Mouse (Mus musculus): Measurements from ENCODE around the gene Ggcx. TPM values are rescaled to one million over a fixed set of nuclear protein-coding genes. Genes with fewer than 3 reads are reported as not detected.

Gene Ggcx
- 1 to 10 TPM; 5.6 to 6.5 (median 5.9) TPM for polyA plus RNA-seq (2017; shearing (Covaris generic))

- peak; percentile 98 for ATAC-seq
These were observed at the start of gene Ggcx for GRCm38 (mm10) chr6:72414076-72414756. Gene Ggcx (plus strand): TSS chr6:72414308.

- ATAC-seq: no peak
These were observed 49.1 kb upstream of the Ggcx start for GRCm38 (mm10) chr6:72364985-72365384.

- ATAC-seq: no peak
These were observed 47.8 kb upstream of the Ggcx start for GRCm38 (mm10) chr6:72366304-72366703.

GRCm38 (mm10) chr6:72366844-72367443 lies 47.2 kb upstream of the Ggcx start, which contains the start of gene Rnf181:
Gene Rnf181 (minus strand): TSS chr6:72366956.
- ATAC-seq: no peak

GRCm38 (mm10) chr6:72367460-72367974 lies 46.6 kb upstream of the Ggcx start:
- no peak for ATAC-seq

- ATAC-seq: peak; percentile 57
These were observed 44.6 kb upstream of the Ggcx start for GRCm38 (mm10) chr6:72369557-72369956.

- no peak for ATAC-seq
These were observed 44.0 kb upstream of the Ggcx start for GRCm38 (mm10) chr6:72370091-72370490.

- ATAC-seq: no peak
These were observed 43.0 kb upstream of the Ggcx start for GRCm38 (mm10) chr6:72371147-72371546.

- no peak for ATAC-seq
These were observed 42.5 kb upstream of the Ggcx start for GRCm38 (mm10) chr6:72371571-72371970.

GRCm38 (mm10) chr6:72373184-72373583 lies 40.9 kb upstream of the Ggcx start:
- ATAC-seq: no peak

GRCm38 (mm10) chr6:72374206-72374605 lies 39.9 kb upstream of the Ggcx start:
- ATAC-seq: no peak

- peak; percentile 47 for ATAC-seq
These were observed 39.1 kb upstream of the Ggcx start for GRCm38 (mm10) chr6:72374820-72375563.

GRCm38 (mm10) chr6:72378510-72379234 lies 35.4 kb upstream of the Ggcx start:
- ATAC-seq: no peak

- no peak for ATAC-seq
These were observed 34.6 kb upstream of the Ggcx start for GRCm38 (mm10) chr6:72379377-72380130.

GRCm38 (mm10) chr6:72380131-72380770 lies 33.9 kb upstream of the Ggcx start, which contains the start of gene Vamp5:
Gene Vamp5 (minus strand): TSS chr6:72380468.
- ATAC-seq: peak; percentile 84

- peak; percentile 52 for ATAC-seq
These were observed 31.6 kb upstream of the Ggcx start for GRCm38 (mm10) chr6:72382494-72382893.

GRCm38 (mm10) chr6:72383142-72383820 lies 30.8 kb upstream of the Ggcx start:
- ATAC-seq: no peak

GRCm38 (mm10) chr6:72383952-72384351 lies 30.2 kb upstream of the Ggcx start:
- ATAC-seq: no peak

GRCm38 (mm10) chr6:72385258-72385657 lies 28.9 kb upstream of the Ggcx start:
- ATAC-seq: no peak

GRCm38 (mm10) chr6:72386561-72386960 lies 27.5 kb upstream of the Ggcx start:
- ATAC-seq: no peak

GRCm38 (mm10) chr6:72387816-72388215 lies 26.3 kb upstream of the Ggcx start:
- no peak for ATAC-seq
